Comparison of ENCODE assay signal across 10 mouse cellular contexts in the genomic region with DNA sequence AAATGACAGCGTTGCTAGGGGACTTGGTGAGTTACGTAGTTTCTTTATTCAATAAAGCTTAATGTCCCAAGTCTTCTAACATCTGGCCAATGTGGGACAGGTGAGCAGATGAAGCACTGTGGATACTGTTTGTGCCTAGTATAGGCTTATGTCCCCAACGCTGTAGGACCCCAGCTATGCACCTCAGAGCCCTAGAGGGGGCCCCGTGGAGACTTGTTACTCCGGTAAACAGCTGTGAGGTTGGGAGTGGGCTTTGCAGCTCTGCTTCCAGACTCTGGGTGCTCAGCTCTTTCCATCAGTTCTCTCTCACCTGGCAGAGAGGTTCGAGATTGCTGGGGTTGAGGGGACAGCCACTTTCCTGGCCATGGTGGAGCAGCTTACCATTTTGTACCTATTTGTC. TPM values are rescaled to one million over a fixed set of nuclear protein-coding genes. Genes with fewer than 3 reads are reported as not detected.
DNase-seq lines count a peak whose midpoint lies in the region; ATAC-seq and TF ChIP-seq lines count a peak whose summit lies in the region.
"Had no signal": no experiment of that assay in that cellular context is flagged by ENCODE, and none has a peak within 500 bp of the region (broad histone marks: within the 10 kb centered on the region; RNA-seq: fewer than 3 reads in every experiment).

No protein-coding gene starts in this region.

- no peak for TF ChIP-seq CTCF in intestine, postnatal 0 days (IDR thresholded peaks at IDR 0.05; ENCODE audit: low read depth)

- no peak for DNase-seq in heart, adult 8-10 months (ENCODE audit: low spot score)
- no peak for DNase-seq in gastrocnemius, postnatal 25 days
- DNase-seq in left cerebral cortex, adult 18-20 months (ENCODE audit: low spot score in 2 of 2), result no peak
- DNase-seq in frontal cortex, postnatal 36 days (ENCODE audit: low spot score in 2 of 2), result no peak
- DNase-seq: cerebellum, adult 11 months; kidney, adult 2 months had no signal

- no peaks in the 10 kb centered on the region for H3K9me3 ChIP-seq in heart, embryonic 16.5 days (replicated peaks; ENCODE audit: control insufficient read depth, low read length)
- no peaks in the 10 kb centered on the region for H3K9me3 ChIP-seq in embryonic facial prominence, embryonic 12.5 days
- H3K9me3 ChIP-seq in intestine, postnatal 0 days (ENCODE audit: control insufficient read depth), result no peaks in the 10 kb centered on the region
- no peaks in the 10 kb centered on the region for H3K9me3 ChIP-seq in neural tube, embryonic 12.5 days

- WGBS in heart, embryonic 16.5 days, result 66% methylated on average over 6 of the region's 6 CpGs
- WGBS in embryonic facial prominence, embryonic 12.5 days, result 67% methylated on average over 6 of the region's 6 CpGs
- WGBS in intestine, postnatal 0 days, result 67% methylated on average over 6 of the region's 6 CpGs
- WGBS in neural tube, embryonic 12.5 days, result 69% methylated on average over 6 of the region's 6 CpGs

- peaks cover 12% of the 10 kb centered on the region for H3K4me1 ChIP-seq in heart, embryonic 16.5 days (ENCODE audit: control insufficient read depth, insufficient read depth, low read length)
- peaks cover 18% of the 10 kb centered on the region for H3K4me1 ChIP-seq in embryonic facial prominence, embryonic 12.5 days
- no peaks in the 10 kb centered on the region; the same call in 1 of the 2 replicates for H3K4me1 ChIP-seq in intestine, postnatal 0 days (replicated peaks; ENCODE audit: control insufficient read depth, insufficient read depth, low read length)
- peaks cover 18% of the 10 kb centered on the region for H3K4me1 ChIP-seq in neural tube, embryonic 12.5 days

- peaks cover 5% of the 10 kb centered on the region for H3K36me3 ChIP-seq in heart, embryonic 16.5 days (ENCODE audit: control insufficient read depth, insufficient read depth)
- H3K36me3 ChIP-seq in embryonic facial prominence, embryonic 12.5 days, result peaks cover 33% of the 10 kb centered on the region
- peaks cover 13% of the 10 kb centered on the region for H3K36me3 ChIP-seq in intestine, postnatal 0 days (ENCODE audit: control insufficient read depth, insufficient read depth)
- peaks cover 27% of the 10 kb centered on the region for H3K36me3 ChIP-seq in neural tube, embryonic 12.5 days

- peak overlapping the region; percentile 85; the same call in 1 of the 2 replicates for H3K9ac ChIP-seq in heart, embryonic 16.5 days (ENCODE audit: low read length)
- H3K9ac ChIP-seq in embryonic facial prominence, embryonic 12.5 days, result peak overlapping the region; percentile 96
- H3K9ac ChIP-seq in intestine, postnatal 0 days (ENCODE audit: low read depth, low read length), result no peak overlapping the region
- H3K9ac ChIP-seq in neural tube, embryonic 12.5 days, result peak overlapping the region; percentile 93

- H3K4me3 ChIP-seq in heart, embryonic 16.5 days (ENCODE audit: low read length), result peak overlapping the region; percentile 79
- H3K4me3 ChIP-seq in embryonic facial prominence, embryonic 12.5 days, result peak overlapping the region; percentile 89
- no peak overlapping the region for H3K4me3 ChIP-seq in intestine, postnatal 0 days (ENCODE audit: low read depth, low read length)
- H3K4me3 ChIP-seq in neural tube, embryonic 12.5 days, result peak overlapping the region; percentile 79; the same call in 1 of the 2 replicates

- H3K27ac ChIP-seq in heart, embryonic 16.5 days (ENCODE audit: low read length), result no peak overlapping the region
- no peak overlapping the region for H3K27ac ChIP-seq in embryonic facial prominence, embryonic 12.5 days
- H3K27ac ChIP-seq in intestine, postnatal 0 days (ENCODE audit: low read depth, low read length), result no peak overlapping the region
- no peak overlapping the region for H3K27ac ChIP-seq in neural tube, embryonic 12.5 days

- no peaks in the 10 kb centered on the region for H3K27me3 ChIP-seq in heart, embryonic 16.5 days (ENCODE audit: control insufficient read depth, insufficient read depth, low read length)
- no peaks in the 10 kb centered on the region for H3K27me3 ChIP-seq in embryonic facial prominence, embryonic 12.5 days
- no peaks in the 10 kb centered on the region for H3K27me3 ChIP-seq in intestine, postnatal 0 days (replicated peaks; ENCODE audit: control insufficient read depth, insufficient read depth, low read length)
- no peaks in the 10 kb centered on the region for H3K27me3 ChIP-seq in neural tube, embryonic 12.5 days (replicated peaks)

- no peak for ATAC-seq in heart, embryonic 16.5 days (replicated peaks; ENCODE audit: extremely low read depth, insufficient read depth, low FRiP score)
- no peak for ATAC-seq in embryonic facial prominence, embryonic 12.5 days (ENCODE audit: insufficient number of reproducible peaks, insufficient read depth, low FRiP score, low TSS enrichment)
- ATAC-seq in intestine, postnatal 0 days, result no peak
- no peak for ATAC-seq in neural tube, embryonic 12.5 days (ENCODE audit: low FRiP score, low read depth)

- peak overlapping the region; percentile 89 for H3K4me2 ChIP-seq in heart, embryonic 16.5 days (ENCODE audit: low read depth, low read length)
- H3K4me2 ChIP-seq in embryonic facial prominence, embryonic 12.5 days (replicated peaks), result peak overlapping the region; percentile 79
- H3K4me2 ChIP-seq in intestine, postnatal 0 days (replicated peaks; ENCODE audit: low read depth), result 0 out of 2 replicates have a peak overlapping the region, but pooled peaks have one; percentile 10
- H3K4me2 ChIP-seq in neural tube, embryonic 12.5 days (replicated peaks), result peak overlapping the region; percentile 90

RNA-seq across cellular contexts. Expression of gene Pycr2, which starts 1.2 kb away (rescaled TPM):
- polyA plus RNA-seq in heart, embryonic 16.5 days (2015; fragmentation: Nextera tagmentation; extraction: Ambion mirVana), result 55.1 and 60.6 TPM in 2 replicates
- 10 to 100 TPM; 11.6 to 13.5 (median 13.3) TPM for total RNA-seq in heart, adult 8-10 months (2022)
- 110 and 112 TPM in 2 replicates for polyA plus RNA-seq in embryonic facial prominence, embryonic 12.5 days (2016; fragmentation: Nextera tagmentation; extraction: Ambion mirVana)
- polyA plus RNA-seq in intestine, postnatal 0 days (2015; fragmentation: Nextera tagmentation; extraction: Ambion mirVana), result 24.5 and 26.3 TPM in 2 replicates
- 93.9 and 94.6 TPM in 2 replicates for polyA plus RNA-seq in neural tube, embryonic 12.5 days (2016; fragmentation: Nextera tagmentation; extraction: Ambion mirVana)
- 10 to 100 TPM; 12.4 to 14.1 TPM for total RNA-seq in gastrocnemius, postnatal 25 days (2021)
- 10 to 100 TPM; 28.9 to 29.4 TPM for total RNA-seq in left cerebral cortex, adult 18-20 months (2021)

RNA-seq across cellular contexts. Expression of gene Lefty2, which starts 12.4 kb away (rescaled TPM):
- polyA plus RNA-seq in heart, embryonic 16.5 days (2015; fragmentation: Nextera tagmentation; extraction: Ambion mirVana), result 0.06 and 0.08 TPM in 2 replicates
- total RNA-seq in heart, adult 8-10 months (2022), result not detected
- polyA plus RNA-seq in embryonic facial prominence, embryonic 12.5 days (2016; fragmentation: Nextera tagmentation; extraction: Ambion mirVana), result 0.22 and 0.67 TPM in 2 replicates
- polyA plus RNA-seq in intestine, postnatal 0 days (2015; fragmentation: Nextera tagmentation; extraction: Ambion mirVana), result not detected in 2 replicates
- polyA plus RNA-seq in neural tube, embryonic 12.5 days (2016; fragmentation: Nextera tagmentation; extraction: Ambion mirVana), result not detected in 2 replicates
- not detected for total RNA-seq in gastrocnemius, postnatal 25 days (2021)
- under 1 TPM; 0.21 to 0.33 TPM for total RNA-seq in left cerebral cortex, adult 18-20 months (2021)
- polyA plus RNA-seq: kidney, adult 2 months had no signal

RNA-seq across cellular contexts. Expression of gene Lefty1, which starts 29.5 kb away (rescaled TPM):
- 1.1 and 1.5 TPM in 2 replicates for polyA plus RNA-seq in heart, embryonic 16.5 days (2015; fragmentation: Nextera tagmentation; extraction: Ambion mirVana)
- total RNA-seq in heart, adult 8-10 months (2022), result 1 to 10 TPM in 1 of 4 experiments, under 1 TPM in 3; 0.43 to 1.2 (median 0.65) TPM
- 1.2 and 2.4 TPM in 2 replicates for polyA plus RNA-seq in embryonic facial prominence, embryonic 12.5 days (2016; fragmentation: Nextera tagmentation; extraction: Ambion mirVana)
- polyA plus RNA-seq in intestine, postnatal 0 days (2015; fragmentation: Nextera tagmentation; extraction: Ambion mirVana), result 0.90 and 1.3 TPM in 2 replicates
- polyA plus RNA-seq in neural tube, embryonic 12.5 days (2016; fragmentation: Nextera tagmentation; extraction: Ambion mirVana), result 0.28 and 0.46 TPM in 2 replicates
- total RNA-seq in gastrocnemius, postnatal 25 days (2021), result under 1 TPM in 1 of 2 experiments, not detected in 1; 0.33 TPM
- total RNA-seq in left cerebral cortex, adult 18-20 months (2021), result under 1 TPM; 0.21 to 0.91 TPM

RNA-seq across cellular contexts. Expression of gene Tmem63a, which starts 36.8 kb away (rescaled TPM):
- polyA plus RNA-seq in heart, embryonic 16.5 days (2015; fragmentation: Nextera tagmentation; extraction: Ambion mirVana), result 11.2 and 14.8 TPM in 2 replicates
- total RNA-seq in heart, adult 8-10 months (2022), result 10 to 100 TPM; 12.3 to 15.1 (median 13.9) TPM
- 8.8 and 8.9 TPM in 2 replicates for polyA plus RNA-seq in embryonic facial prominence, embryonic 12.5 days (2016; fragmentation: Nextera tagmentation; extraction: Ambion mirVana)
- 9.5 and 10.2 TPM in 2 replicates for polyA plus RNA-seq in intestine, postnatal 0 days (2015; fragmentation: Nextera tagmentation; extraction: Ambion mirVana)
- polyA plus RNA-seq in neural tube, embryonic 12.5 days (2016; fragmentation: Nextera tagmentation; extraction: Ambion mirVana), result 3.2 and 3.9 TPM in 2 replicates
- total RNA-seq in gastrocnemius, postnatal 25 days (2021), result 10 to 100 TPM; 11.7 to 12.4 TPM
- total RNA-seq in left cerebral cortex, adult 18-20 months (2021), result 10 to 100 TPM; 15.5 to 19.4 TPM

RNA-seq across cellular contexts. Expression of gene Sde2, which starts 54.4 kb away (rescaled TPM):
- 22.2 and 28.6 TPM in 2 replicates for polyA plus RNA-seq in heart, embryonic 16.5 days (2015; fragmentation: Nextera tagmentation; extraction: Ambion mirVana)
- 10 to 100 TPM; 10.1 to 12.9 (median 11.0) TPM for total RNA-seq in heart, adult 8-10 months (2022)
- 41.6 and 47.0 TPM in 2 replicates for polyA plus RNA-seq in embryonic facial prominence, embryonic 12.5 days (2016; fragmentation: Nextera tagmentation; extraction: Ambion mirVana)
- 13.3 and 16.7 TPM in 2 replicates for polyA plus RNA-seq in intestine, postnatal 0 days (2015; fragmentation: Nextera tagmentation; extraction: Ambion mirVana)
- 37.6 and 40.5 TPM in 2 replicates for polyA plus RNA-seq in neural tube, embryonic 12.5 days (2016; fragmentation: Nextera tagmentation; extraction: Ambion mirVana)
- 1 to 10 TPM; 7.5 TPM for total RNA-seq in gastrocnemius, postnatal 25 days (2021)
- total RNA-seq in left cerebral cortex, adult 18-20 months (2021), result 10 to 100 TPM; 20.9 to 25.7 TPM

Comparison
In these comparisons a context has a peak if more than half of its experiments do, and no peak if none do; other contexts are left out.
1. H3K4me2 ChIP-seq: peak in every context shown above with its lines; median percentile 90 in neural tube, embryonic 12.5 days; 89 in heart, embryonic 16.5 days; 79 in embryonic facial prominence, embryonic 12.5 days; 10 in intestine, postnatal 0 days.